Mouse (Mus musculus): ENCODE data around the gene Polr1d. TPM values are rescaled to one million over a fixed set of nuclear protein-coding genes. Genes with fewer than 3 reads are reported as not detected.

Polr1d gene
- polyA plus RNA-seq (2015; fragmentation: Nextera tagmentation; extraction: Ambion mirVana), result 105 and 109 TPM in 2 replicates

DNA sequence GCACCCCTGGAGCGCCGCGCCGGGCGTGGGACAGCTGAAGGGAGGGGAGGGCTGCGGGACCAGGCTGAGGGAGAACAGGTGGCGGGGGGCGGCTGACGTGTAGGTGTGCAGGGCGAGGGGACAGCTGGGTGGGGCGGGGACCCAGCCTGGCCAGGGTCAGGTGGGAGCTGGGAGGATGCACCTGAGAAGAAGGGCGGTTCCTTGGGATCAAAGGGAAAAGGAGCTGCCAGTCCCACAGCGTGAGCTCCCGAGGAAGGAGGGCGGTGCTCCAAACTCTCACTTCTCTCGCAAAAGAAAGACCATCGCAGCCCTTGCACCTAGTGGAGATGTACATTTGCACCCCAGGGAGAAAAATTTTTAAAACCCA, at the start of gene Polr1d:
TSS of gene Polr1d (plus strand) at position 252 of the 367 bp plus-strand sequence.

DNA sequence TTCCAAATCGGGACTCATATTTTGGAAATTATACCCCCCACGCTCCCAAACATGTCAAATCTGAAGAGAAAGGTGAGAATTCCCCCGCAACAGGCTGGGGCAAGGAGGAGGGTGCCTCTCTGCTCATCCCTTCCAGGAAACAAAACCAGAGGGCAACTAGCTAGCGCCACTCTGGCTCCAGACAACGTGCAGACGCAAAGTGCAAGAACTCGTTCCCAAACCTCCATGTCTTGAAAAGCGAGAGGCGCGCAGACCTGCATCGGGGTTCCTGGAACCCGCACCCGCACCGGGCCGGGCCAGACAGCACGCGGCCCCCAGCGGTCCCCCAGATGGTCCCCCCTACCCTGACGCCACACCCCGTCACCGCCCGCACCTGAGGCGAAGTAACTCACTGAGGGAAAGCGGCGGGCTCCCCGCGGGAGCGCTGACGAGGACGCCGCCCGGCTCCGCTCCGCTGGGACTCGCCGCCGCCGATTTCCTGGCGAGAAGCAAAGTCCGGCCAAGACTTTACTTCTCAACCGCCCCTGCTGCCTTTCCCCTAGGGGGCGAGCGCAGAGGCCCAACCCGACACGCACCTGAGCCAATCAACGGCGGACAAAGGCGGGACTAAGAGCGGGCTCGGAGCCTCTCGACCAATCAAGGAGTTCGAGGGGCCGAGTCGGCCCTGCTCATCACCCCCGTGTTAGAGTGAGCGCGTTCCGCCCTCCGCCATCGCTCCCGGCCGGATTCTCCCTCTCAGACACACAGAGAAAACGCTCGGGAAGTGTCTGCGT, 638 bp upstream of the Polr1d start, which contains the start of gene Lnx2:
TSS of gene Lnx2 (minus strand) at position 561 of the 773 bp plus-strand sequence.

Other genes starting within 250 kb of the Polr1d start
- gene Rpl21, start 244.2 kb upstream of the Polr1d start, polyA plus RNA-seq (2015; fragmentation: Nextera tagmentation; extraction: Ambion mirVana), result 349 and 357 TPM in 2 replicates
- 8.3 and 9.6 TPM in 2 replicates for gene Rasl11a, start 232.0 kb upstream of the Polr1d start, polyA plus RNA-seq (2015; fragmentation: Nextera tagmentation; extraction: Ambion mirVana)
- gene Gtf3a, start 128.4 kb upstream of the Polr1d start, polyA plus RNA-seq (2015; fragmentation: Nextera tagmentation; extraction: Ambion mirVana), result 58.0 and 64.6 TPM in 2 replicates
- 22.2 and 27.0 TPM in 2 replicates for gene Mtif3, start 113.2 kb upstream of the Polr1d start, polyA plus RNA-seq (2015; fragmentation: Nextera tagmentation; extraction: Ambion mirVana)
- gene Lnx2, start 464 bp upstream of the Polr1d start, polyA plus RNA-seq (2015; fragmentation: Nextera tagmentation; extraction: Ambion mirVana), result 3.6 and 4.5 TPM in 2 replicates
- not detected in 2 replicates for gene Gsx1, start 111.6 kb downstream of the Polr1d start, polyA plus RNA-seq (2015; fragmentation: Nextera tagmentation; extraction: Ambion mirVana)
- gene Pdx1, start 192.9 kb downstream of the Polr1d start, polyA plus RNA-seq (2015; fragmentation: Nextera tagmentation; extraction: Ambion mirVana), result not detected in 2 replicates
- not detected in 2 replicates for gene Cdx2, start 230.2 kb downstream of the Polr1d start, polyA plus RNA-seq (2015; fragmentation: Nextera tagmentation; extraction: Ambion mirVana)
- not detected in 2 replicates for gene Urad, start 245.4 kb downstream of the Polr1d start, polyA plus RNA-seq (2015; fragmentation: Nextera tagmentation; extraction: Ambion mirVana)